Mouse (Mus musculus): ENCODE data around the gene Gpr146.
A peak's percentile ranks its signal among the peaks of the same experiment; 100 is the strongest.
"Not testable (repeated sequence)": the region's sequence is repeated elsewhere in the genome, so short reads cannot be mapped to it uniquely, and the experiment has no call there.

Gpr146 gene

GRCm38 (mm10) chr5:139381586-139382513 is 4.4 kb downstream of the Gpr146 start:
- DNase-seq (ENCODE audit: low spot score in 2 of 2) = no peak

GRCm38 (mm10) chr5:139382760-139383159 is 5.3 kb downstream of the Gpr146 start:
- DNase-seq (ENCODE audit: low spot score in 2 of 2) = peak; percentile 70 to 71

GRCm38 (mm10) chr5:139383234-139383633 is 5.7 kb downstream of the Gpr146 start:
- DNase-seq (ENCODE audit: low spot score in 2 of 2) = no peak

GRCm38 (mm10) chr5:139384531-139384930 is 7.0 kb downstream of the Gpr146 start:
- no peak for DNase-seq (ENCODE audit: low spot score in 2 of 2)

GRCm38 (mm10) chr5:139386047-139386446 is 8.6 kb downstream of the Gpr146 start:
- no peak for DNase-seq (ENCODE audit: low spot score in 2 of 2)

GRCm38 (mm10) chr5:139387329-139388194 is 10.1 kb downstream of the Gpr146 start:
- DNase-seq (ENCODE audit: low spot score in 2 of 2) = no peak

- no peak for DNase-seq (ENCODE audit: low spot score in 2 of 2)
Observed at GRCm38 (mm10) chr5:139388195-139388570, 10.7 kb downstream of the Gpr146 start.

GRCm38 (mm10) chr5:139388694-139389675 is 11.5 kb downstream of the Gpr146 start:
- DNase-seq (ENCODE audit: low spot score in 2 of 2) = peak in 1 of 2 experiments; percentile 55

- DNase-seq (ENCODE audit: low spot score in 2 of 2) = peak in 1 of 2 experiments; percentile 50
Observed at GRCm38 (mm10) chr5:139389676-139390061, 12.2 kb downstream of the Gpr146 start.

GRCm38 (mm10) chr5:139390324-139391119 is 13.0 kb downstream of the Gpr146 start:
- DNase-seq (ENCODE audit: low spot score in 2 of 2) = not testable (repeated sequence)

- DNase-seq (ENCODE audit: low spot score in 2 of 2) = no peak
Observed at GRCm38 (mm10) chr5:139391309-139391990, 14.0 kb downstream of the Gpr146 start.

- no peak for DNase-seq (ENCODE audit: low spot score in 2 of 2)
Observed at GRCm38 (mm10) chr5:139392219-139393196, 15.0 kb downstream of the Gpr146 start.

- DNase-seq (ENCODE audit: low spot score in 2 of 2) = no peak
Observed at GRCm38 (mm10) chr5:139393197-139393588, 15.7 kb downstream of the Gpr146 start.

GRCm38 (mm10) chr5:139394399-139394798 is 16.9 kb downstream of the Gpr146 start:
- no peak for DNase-seq (ENCODE audit: low spot score in 2 of 2)

GRCm38 (mm10) chr5:139395528-139395927 is 18.0 kb downstream of the Gpr146 start:
- DNase-seq (ENCODE audit: low spot score in 2 of 2) = no peak

- no peak for DNase-seq (ENCODE audit: low spot score in 2 of 2)
Observed at GRCm38 (mm10) chr5:139397359-139397916, 19.9 kb downstream of the Gpr146 start.

GRCm38 (mm10) chr5:139397959-139398753 is 20.7 kb downstream of the Gpr146 start:
- DNase-seq (ENCODE audit: low spot score in 2 of 2) = peak; percentile 87 to 89

All from right cerebral cortex, postnatal 36 days (tissue).